Comparison of ENCODE assay signal across 24 mouse cellular contexts in the genomic region with DNA sequence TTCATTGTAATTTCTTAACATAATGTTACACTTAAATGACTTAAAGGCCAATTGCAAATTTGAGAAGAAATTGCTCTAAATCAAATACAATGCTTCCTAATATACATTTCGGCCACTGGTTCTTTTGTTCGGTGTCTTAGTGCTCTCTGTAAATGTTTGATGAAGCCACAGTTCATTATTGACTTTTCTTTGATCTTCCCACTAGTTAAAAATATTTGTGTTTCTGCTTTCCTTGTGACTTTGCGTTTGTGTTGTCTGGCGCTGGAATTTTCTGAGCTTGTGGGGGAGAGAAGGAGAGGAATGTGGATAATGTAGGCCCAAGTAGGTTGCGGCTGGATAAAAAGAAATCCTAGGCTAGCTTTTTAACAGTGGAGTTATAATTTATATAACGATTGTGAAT. TPM values are rescaled to one million over a fixed set of nuclear protein-coding genes. Genes with fewer than 3 reads are reported as not detected.
DNase-seq lines count a peak whose midpoint lies in the region; ATAC-seq and TF ChIP-seq lines count a peak whose summit lies in the region.
"Had no signal": no experiment of that assay in that cellular context is flagged by ENCODE, and none has a peak within 500 bp of the region (broad histone marks: within the 10 kb centered on the region; RNA-seq: fewer than 3 reads in every experiment).

No protein-coding gene starts in this region.

- no peaks in the 10 kb centered on the region for H3K27me3 ChIP-seq in lung, embryonic 14.5 days (ENCODE audit: insufficient read depth, low read length)
- H3K27me3 ChIP-seq in liver, embryonic 15.5 days = no peaks in the 10 kb centered on the region
- H3K27me3 ChIP-seq: forebrain, embryonic 13.5 days; heart, embryonic 15.5 days; limb, embryonic 12.5 days; midbrain, embryonic 13.5 days had no signal

- no peak overlapping the region for H3K4me3 ChIP-seq in lung, embryonic 14.5 days (ENCODE audit: low read depth, low read length)
- no peak overlapping the region for H3K4me3 ChIP-seq in liver, embryonic 15.5 days (replicated peaks)
- H3K4me3 ChIP-seq: forebrain, embryonic 13.5 days; gastrocnemius, adult 2 months; heart, embryonic 15.5 days; layer of hippocampus, adult 2 months; limb, embryonic 12.5 days; megakaryocyte, embryonic 14.5 days; midbrain, embryonic 13.5 days had no signal

- TF ChIP-seq CTCF in lung, embryonic 14.5 days (IDR thresholded peaks at IDR 0.05; ENCODE audit: low read depth) = no peak

- H3K4me2 ChIP-seq in lung, embryonic 14.5 days = no peak overlapping the region
- H3K4me2 ChIP-seq in liver, embryonic 15.5 days = no peak overlapping the region
- H3K4me2 ChIP-seq: forebrain, embryonic 13.5 days; heart, embryonic 15.5 days; hindbrain, embryonic 14.5 days; limb, embryonic 12.5 days; midbrain, embryonic 13.5 days had no signal

- peak; percentile 19 for DNase-seq in kidney, adult 11 months
- DNase-seq in kidney, postnatal 25 days = no peak
- peak; percentile 15 for DNase-seq in lung, embryonic 14.5 days
- no peak for DNase-seq in lung, postnatal 14 days
- DNase-seq in right cerebral cortex, postnatal 36 days (ENCODE audit: low spot score in 2 of 2) = no peak
- DNase-seq in adrenal gland, adult 18-20 months (ENCODE audit: low spot score in 2 of 2) = no peak
- DNase-seq: cerebellum, adult 11-12 months; gastrocnemius, adult 2 months; heart, postnatal 36 days; layer of hippocampus, postnatal 36 days; lung, adult 2 months; lung, postnatal 36 days; thymus, adult 2 months; thymus, postnatal 4 days had no signal

- WGBS in lung, embryonic 14.5 days = 51% methylated on average over 6 of the region's 6 CpGs
- WGBS in liver, embryonic 15.5 days (ENCODE audit: insufficient replicate concordance) = 67% methylated on average over 6 of the region's 6 CpGs

- ATAC-seq in lung, embryonic 14.5 days (ENCODE audit: insufficient read depth) = no peak
- no peak for ATAC-seq in liver, embryonic 15.5 days (ENCODE audit: insufficient read depth)
- ATAC-seq: forebrain, embryonic 13.5 days; inflammation-experienced regulatory T-cells, adult 6 months; midbrain, embryonic 13.5 days had no signal

- no peaks in the 10 kb centered on the region for H3K4me1 ChIP-seq in lung, embryonic 14.5 days (ENCODE audit: insufficient read depth)
- 0 out of 2 replicates have a peak, but pooled peaks cover 4% of the 10 kb centered on the region for H3K4me1 ChIP-seq in liver, embryonic 15.5 days (replicated peaks)
- H3K4me1 ChIP-seq: forebrain, embryonic 13.5 days; heart, embryonic 15.5 days; limb, embryonic 12.5 days; megakaryocyte, embryonic 14.5 days; midbrain, embryonic 13.5 days had no signal

- no peak overlapping the region for H3K27ac ChIP-seq in lung, embryonic 14.5 days (ENCODE audit: low read depth)
- H3K27ac ChIP-seq in liver, embryonic 15.5 days (replicated peaks) = 0 out of 2 replicates have a peak overlapping the region, but pooled peaks have one; percentile 21
- H3K27ac ChIP-seq: forebrain, embryonic 13.5 days; gastrocnemius, adult 2 months; heart, embryonic 15.5 days; hindbrain, embryonic 14.5 days; layer of hippocampus, adult 2 months; limb, embryonic 12.5 days; midbrain, embryonic 13.5 days; stomach, postnatal 0 days had no signal

- no peaks in the 10 kb centered on the region for H3K36me3 ChIP-seq in lung, embryonic 14.5 days (ENCODE audit: insufficient read depth)
- no peaks in the 10 kb centered on the region for H3K36me3 ChIP-seq in liver, embryonic 15.5 days (replicated peaks)
- H3K36me3 ChIP-seq: heart, embryonic 15.5 days; limb, embryonic 12.5 days; midbrain, embryonic 13.5 days had no signal

- no peak overlapping the region for H3K9ac ChIP-seq in lung, embryonic 14.5 days
- H3K9ac ChIP-seq in liver, embryonic 15.5 days = no peak overlapping the region
- H3K9ac ChIP-seq: forebrain, embryonic 13.5 days; heart, embryonic 15.5 days; hindbrain, embryonic 14.5 days; limb, embryonic 12.5 days; midbrain, embryonic 13.5 days had no signal

- H3K9me3 ChIP-seq in lung, embryonic 14.5 days (ENCODE audit: low read depth, low read length) = no peaks in the 10 kb centered on the region
- no peaks in the 10 kb centered on the region for H3K9me3 ChIP-seq in liver, embryonic 15.5 days (replicated peaks)
- H3K9me3 ChIP-seq: forebrain, embryonic 13.5 days; heart, embryonic 15.5 days; limb, embryonic 12.5 days; megakaryocyte, embryonic 14.5 days; midbrain, embryonic 13.5 days had no signal

RNA-seq across cellular contexts. Expression of a gene that starts 32.3 kb away (rescaled TPM):
- 61.5 and 61.7 TPM in 2 replicates for polyA plus RNA-seq in lung, embryonic 14.5 days (2014; fragmentation: Nextera tagmentation; extraction: Ambion mirVana)
- polyA plus RNA-seq in liver, embryonic 15.5 days (2015; fragmentation: Nextera tagmentation; extraction: Ambion mirVana) = 90.6 and 96.1 TPM in 2 replicates
- total RNA-seq in adrenal gland, adult 18-20 months (2021) = 1 to 10 TPM; 2.8 to 3.4 TPM

Comparison
In these comparisons a context has a peak if more than half of its experiments do, and no peak if none do; other contexts are left out.
1. DNase-seq: peak in kidney, adult 11 months (single experiment) and lung, embryonic 14.5 days (single experiment); none in kidney, postnatal 25 days (0 of 2), lung, postnatal 14 days (single experiment), right cerebral cortex, postnatal 36 days (0 of 2) and adrenal gland, adult 18-20 months (0 of 2).